Comparison of ENCODE assay signal across 17 mouse cellular contexts in genomic region chr14:111672942-111673341, GRCm38 (mm10). TPM values are rescaled to one million over a fixed set of nuclear protein-coding genes. Genes with fewer than 3 reads are reported as not detected.
DNase-seq lines count a peak whose midpoint lies in the region; ATAC-seq and TF ChIP-seq lines count a peak whose summit lies in the region.
"Had no signal": no experiment of that assay in that cellular context is flagged by ENCODE, and none has a peak within 500 bp of the region (broad histone marks: within the 10 kb centered on the region; RNA-seq: fewer than 3 reads in every experiment).

No protein-coding gene starts in this region.

- no peak overlapping the region for H3K4me3 ChIP-seq in forebrain, embryonic 14.5 days (ENCODE audit: low read depth, low read length)
- H3K4me3 ChIP-seq in forebrain, embryonic 12.5 days (replicated peaks) = no peak overlapping the region
- no peak overlapping the region for H3K4me3 ChIP-seq in kidney, postnatal 0 days (replicated peaks; ENCODE audit: low read depth, low read length)
- H3K4me3 ChIP-seq: liver, embryonic 13.5 days; midbrain, embryonic 12.5 days had no signal

- 48% methylated on average over 1 of the region's 1 CpGs for WGBS in forebrain, embryonic 14.5 days
- 51% methylated on average over 1 of the region's 1 CpGs for WGBS in forebrain, embryonic 12.5 days
- WGBS in kidney, postnatal 0 days = 67% methylated on average over 1 of the region's 1 CpGs

- TF ChIP-seq CTCF in kidney, postnatal 0 days (IDR thresholded peaks at IDR 0.05; ENCODE audit: low read depth) = peak; percentile 46; the same call in 1 of the 2 replicates

- no peak overlapping the region for H3K4me2 ChIP-seq in forebrain, embryonic 14.5 days (ENCODE audit: low read length)
- H3K4me2 ChIP-seq in forebrain, embryonic 12.5 days = no peak overlapping the region
- H3K4me2 ChIP-seq in kidney, postnatal 0 days (ENCODE audit: low read length) = no peak overlapping the region
- H3K4me2 ChIP-seq: heart, embryonic 11.5 days; liver, embryonic 13.5 days; midbrain, embryonic 12.5 days had no signal

- DNase-seq in forebrain, embryonic 14.5 days (ENCODE audit: low spot score) = peak; percentile 82
- peak; percentile 46 for DNase-seq in kidney, postnatal 0 days (ENCODE audit: low spot score)
- no peak for DNase-seq in kidney, adult 8-10 months
- DNase-seq in ES-CJ7 (ENCODE audit: low read depth, low spot score) = peak; percentile 23
- peak; percentile 49 for DNase-seq in embryo, embryonic 10.5 days (ENCODE audit: low spot score)
- DNase-seq in adrenal gland, adult 2 months = no peak
- DNase-seq in spleen, postnatal 14 days (ENCODE audit: low spot score in 2 of 2) = no peak
- DNase-seq: gastrocnemius, postnatal 14 days; kidney, postnatal 10 days; liver, embryonic 13.5 days; lung, postnatal 10 days had no signal

- no peak overlapping the region for H3K9ac ChIP-seq in forebrain, embryonic 14.5 days (ENCODE audit: low read length)
- H3K9ac ChIP-seq in forebrain, embryonic 12.5 days = no peak overlapping the region
- H3K9ac ChIP-seq in kidney, postnatal 0 days (ENCODE audit: low read depth, low read length) = no peak overlapping the region
- H3K9ac ChIP-seq: liver, embryonic 13.5 days; midbrain, embryonic 12.5 days had no signal

- H3K9me3 ChIP-seq in forebrain, embryonic 14.5 days (replicated peaks; ENCODE audit: control insufficient read depth, low read length) = no peaks in the 10 kb centered on the region
- H3K9me3 ChIP-seq in forebrain, embryonic 12.5 days = no peaks in the 10 kb centered on the region
- H3K9me3 ChIP-seq in kidney, postnatal 0 days (replicated peaks; ENCODE audit: low read length) = no peaks in the 10 kb centered on the region
- H3K9me3 ChIP-seq: liver, embryonic 13.5 days; midbrain, embryonic 12.5 days had no signal

- no peaks in the 10 kb centered on the region for H3K36me3 ChIP-seq in forebrain, embryonic 14.5 days (ENCODE audit: control insufficient read depth, insufficient read depth, low read length)
- H3K36me3 ChIP-seq in forebrain, embryonic 12.5 days (replicated peaks) = no peaks in the 10 kb centered on the region
- no peaks in the 10 kb centered on the region for H3K36me3 ChIP-seq in kidney, postnatal 0 days (ENCODE audit: insufficient read depth, low read length)
- H3K36me3 ChIP-seq: liver, embryonic 13.5 days; midbrain, embryonic 12.5 days had no signal

- no peak overlapping the region for H3K27ac ChIP-seq in forebrain, embryonic 14.5 days (ENCODE audit: low read depth, low read length)
- H3K27ac ChIP-seq in forebrain, embryonic 12.5 days = no peak overlapping the region
- no peak overlapping the region for H3K27ac ChIP-seq in kidney, postnatal 0 days
- H3K27ac ChIP-seq: liver, embryonic 13.5 days; midbrain, embryonic 12.5 days had no signal

- no peaks in the 10 kb centered on the region for H3K27me3 ChIP-seq in forebrain, embryonic 14.5 days (replicated peaks; ENCODE audit: control insufficient read depth, insufficient read depth, low read length)
- H3K27me3 ChIP-seq in forebrain, embryonic 12.5 days = no peaks in the 10 kb centered on the region
- H3K27me3 ChIP-seq in kidney, postnatal 0 days (ENCODE audit: insufficient read depth, low read length) = 0 out of 2 replicates have a peak, but pooled peaks cover 16% of the 10 kb centered on the region
- H3K27me3 ChIP-seq: midbrain, embryonic 12.5 days had no signal

- peaks cover 6% of the 10 kb centered on the region for H3K4me1 ChIP-seq in forebrain, embryonic 14.5 days (ENCODE audit: control insufficient read depth, insufficient read depth, low read length)
- H3K4me1 ChIP-seq in forebrain, embryonic 12.5 days = peaks cover 10% of the 10 kb centered on the region
- no peaks in the 10 kb centered on the region; the same call in 1 of the 2 replicates for H3K4me1 ChIP-seq in kidney, postnatal 0 days (replicated peaks; ENCODE audit: insufficient read depth, low read length)
- H3K4me1 ChIP-seq: liver, embryonic 13.5 days had no signal

- ATAC-seq in forebrain, embryonic 14.5 days = no peak
- no peak for ATAC-seq in forebrain, embryonic 12.5 days (ENCODE audit: low FRiP score)
- ATAC-seq in kidney, postnatal 0 days (replicated peaks; ENCODE audit: low FRiP score, low read depth) = no peak
- ATAC-seq: activated CD4-positive, CD25-positive, alpha-beta regulatory T cell, adult 4 months; forebrain, embryonic 16.5 days had no signal

RNA-seq across cellular contexts. Expression of gene Slitrk5, which starts 2.0 kb away (rescaled TPM):
- polyA plus RNA-seq in forebrain, embryonic 14.5 days (2014; fragmentation: Nextera tagmentation; extraction: Ambion mirVana) = 14.3 and 19.0 TPM in 2 replicates
- polyA plus RNA-seq in forebrain, embryonic 12.5 days (2016; fragmentation: Nextera tagmentation; extraction: Ambion mirVana) = 21.2 and 22.3 TPM in 2 replicates
- 0.06 and 0.08 TPM in 2 replicates for polyA plus RNA-seq in kidney, postnatal 0 days (2015; fragmentation: Nextera tagmentation; extraction: Ambion mirVana)
- total RNA-seq in adrenal gland, adult 2 months (2021) = under 1 TPM; 0.29 to 0.35 TPM
- polyA plus RNA-seq in adrenal gland, adult 2 months (2012; rRNA removed) = 0.10 and 0.20 TPM in 2 replicates
- total RNA-seq: hematopoietic stem cell, adult 5-6 weeks had no signal

Comparison
In these comparisons a context has a peak if more than half of its experiments do, and no peak if none do; other contexts are left out.
1. DNase-seq: peak in forebrain, embryonic 14.5 days (single experiment), kidney, postnatal 0 days (single experiment), ES-CJ7 (single experiment) and embryo, embryonic 10.5 days (single experiment); none in kidney, adult 8-10 months (0 of 2), adrenal gland, adult 2 months (single experiment) and spleen, postnatal 14 days (0 of 2).
2. RNA of gene Slitrk5, which starts 2.0 kb away (polyA plus RNA-seq): 21.2 to 22.3 TPM in forebrain, embryonic 12.5 days and 14.3 to 19.0 TPM in forebrain, embryonic 14.5 days; 0.10 to 0.20 TPM in adrenal gland, adult 2 months and 0.06 to 0.08 TPM in kidney, postnatal 0 days; every median in the first group is over 10 times any median in the second.